Mouse (Mus musculus) lung, postnatal 14 days (tissue): ENCODE data around the gene B3gnt5.
"Not testable (repeated sequence)": the region's sequence is repeated elsewhere in the genome, so short reads cannot be mapped to it uniquely, and the experiment has no call there.

Experiments used
- DNase-seq: peaks from one replicate; pipeline ENCODE4 v3.0.0; 2021

Gene B3gnt5

DNA sequence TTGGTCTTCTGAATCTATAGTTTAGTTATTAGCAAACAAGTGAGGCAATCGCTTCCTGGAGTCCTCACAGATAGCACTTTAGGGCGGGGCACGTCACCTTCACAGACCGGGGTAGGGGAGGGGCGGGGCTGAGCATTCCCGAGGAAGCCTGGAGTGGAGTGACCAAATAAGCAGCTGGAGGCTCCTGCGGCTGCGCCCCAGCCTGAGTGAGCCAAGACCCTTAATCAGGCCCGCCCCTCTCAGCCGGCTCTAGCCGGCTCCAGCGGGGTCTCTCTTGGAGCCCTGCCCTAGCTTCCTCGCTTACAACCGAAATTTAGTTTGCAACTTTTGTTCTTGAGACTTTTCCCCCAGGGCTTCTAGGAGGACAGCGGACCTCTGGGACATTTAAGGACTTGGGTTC is at the start of gene B3gnt5:
Gene B3gnt5, plus strand, starts transcription at position 135 of the 400 bp plus-strand sequence.
- DNase-seq, result peak; percentile 68

DNA sequence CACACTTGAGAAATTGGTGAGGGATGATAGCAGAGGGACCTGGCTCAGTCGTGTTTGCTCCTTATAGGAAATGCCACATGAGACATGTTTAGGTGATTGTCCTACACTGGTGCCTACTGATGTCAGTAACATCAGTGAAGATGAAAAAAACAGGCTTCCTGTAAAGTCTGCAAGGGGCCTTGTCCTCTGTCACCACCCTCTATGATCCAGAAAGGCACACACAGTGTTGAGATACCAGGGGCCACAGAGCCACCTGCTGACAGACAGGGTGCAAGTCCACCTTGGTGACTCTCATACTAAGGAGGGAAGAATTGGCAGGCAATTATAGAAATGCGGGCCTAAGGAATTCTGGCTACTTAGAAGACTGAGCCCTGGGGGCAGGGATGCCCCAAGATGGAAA is 39.0 kb upstream of the B3gnt5 start:
- DNase-seq, result no peak

DNA sequence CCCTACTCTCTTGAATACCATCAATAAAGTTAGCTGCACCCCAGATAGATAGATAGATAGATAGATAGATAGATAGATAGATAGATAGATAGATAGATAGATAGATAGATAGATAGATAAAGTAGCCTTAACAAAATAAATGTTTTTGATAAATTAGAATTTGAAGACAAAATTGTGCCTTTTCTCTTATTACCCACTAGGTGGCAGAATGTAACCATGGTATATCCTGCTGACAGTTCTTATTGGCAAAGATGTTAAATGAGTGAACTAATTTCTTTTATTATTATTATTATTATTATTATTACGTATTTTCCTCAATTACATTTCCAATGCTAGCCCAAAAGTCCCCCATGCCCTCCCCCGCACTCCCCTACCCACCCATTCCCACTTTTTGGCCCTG is 35.9 kb upstream of the B3gnt5 start:
- not testable (repeated sequence) for DNase-seq

DNA sequence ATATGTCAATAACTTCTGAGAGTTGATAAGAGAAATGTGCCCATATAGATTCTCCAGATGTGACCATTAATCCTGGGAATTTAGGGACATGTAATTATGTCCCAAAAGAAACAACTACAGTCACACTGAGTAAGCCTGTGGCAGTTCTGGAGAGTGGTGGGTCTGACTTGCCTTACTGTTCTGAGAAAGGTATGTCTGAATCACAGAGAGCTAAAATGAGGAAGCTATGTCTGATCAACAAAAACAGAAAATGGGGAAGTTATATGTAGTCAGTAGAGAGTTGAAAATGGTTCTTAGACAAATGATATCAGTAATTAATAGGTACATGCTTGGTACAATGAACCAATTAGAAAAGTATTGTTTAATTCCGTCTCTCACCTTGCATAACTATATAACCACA is 27.1 kb upstream of the B3gnt5 start:
- DNase-seq, result no peak

DNA sequence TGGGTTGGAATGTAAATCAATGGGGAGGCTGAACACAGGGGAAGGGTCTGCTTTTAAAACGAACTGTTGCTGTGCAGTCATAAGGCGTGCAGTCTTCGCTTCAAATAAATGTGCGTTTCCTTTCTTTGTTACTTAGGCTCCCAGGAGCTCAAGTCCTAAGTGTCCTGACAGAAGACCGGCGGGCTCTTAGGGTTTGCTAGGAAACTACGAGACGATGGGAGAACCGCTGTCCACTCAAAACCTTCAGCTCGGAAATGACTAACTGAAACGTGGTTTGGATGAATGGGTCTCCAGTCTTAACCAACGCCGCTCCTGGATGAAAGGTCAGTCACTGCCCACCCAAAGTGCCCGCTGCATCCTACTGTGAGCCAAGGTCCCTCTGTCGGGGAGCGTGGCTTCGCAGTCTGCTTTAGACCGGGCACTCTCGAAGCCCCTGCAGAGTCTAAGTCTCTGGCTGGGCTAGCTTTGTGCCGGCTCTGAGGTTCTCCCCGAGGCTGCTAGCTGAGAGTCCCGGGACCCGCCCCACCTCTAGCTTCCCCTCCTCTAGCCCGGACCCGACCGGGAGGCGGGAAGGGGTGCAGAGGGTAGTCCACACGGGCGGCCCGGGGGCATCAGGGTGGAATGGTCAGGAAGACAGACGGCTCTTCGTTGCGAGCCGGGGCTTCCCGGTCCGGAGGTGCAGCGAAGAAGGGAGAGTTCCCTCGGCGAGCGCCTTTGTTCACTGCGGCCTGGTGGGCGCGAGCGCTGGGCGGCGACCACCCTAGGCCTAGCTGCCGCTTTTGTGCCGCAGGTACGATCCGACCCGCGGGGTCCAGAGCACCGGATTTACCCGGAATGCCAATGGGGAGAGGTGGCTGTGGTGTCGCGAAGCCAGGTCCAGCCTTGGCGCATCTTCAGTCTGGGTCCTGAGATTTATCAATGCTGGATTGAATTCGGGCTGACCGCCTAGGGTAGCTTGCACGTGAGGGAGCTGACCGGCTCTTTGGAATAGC is 793 bp downstream of the B3gnt5 start:
- peak; percentile 9 for DNase-seq

DNA sequence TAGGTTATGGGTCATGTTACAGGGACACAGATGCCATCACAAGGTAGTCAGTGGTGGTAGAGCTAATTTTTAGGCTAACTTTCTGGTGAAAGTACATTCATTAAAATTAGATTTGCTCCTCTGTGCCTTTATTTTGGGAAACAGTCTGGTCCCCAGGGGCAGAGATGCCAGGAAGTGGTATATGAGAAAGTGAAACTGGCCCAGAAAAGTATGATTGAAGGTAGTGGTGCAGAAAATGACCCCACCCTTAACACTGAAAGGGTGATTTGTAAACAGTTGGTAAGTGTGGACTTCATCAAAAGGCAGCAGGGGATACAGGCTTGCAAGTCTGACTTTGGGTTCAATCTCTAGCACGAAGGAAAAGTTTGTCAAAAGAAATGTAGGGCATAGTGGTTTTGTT is 1.7 kb downstream of the B3gnt5 start:
- DNase-seq, result no peak

DNA sequence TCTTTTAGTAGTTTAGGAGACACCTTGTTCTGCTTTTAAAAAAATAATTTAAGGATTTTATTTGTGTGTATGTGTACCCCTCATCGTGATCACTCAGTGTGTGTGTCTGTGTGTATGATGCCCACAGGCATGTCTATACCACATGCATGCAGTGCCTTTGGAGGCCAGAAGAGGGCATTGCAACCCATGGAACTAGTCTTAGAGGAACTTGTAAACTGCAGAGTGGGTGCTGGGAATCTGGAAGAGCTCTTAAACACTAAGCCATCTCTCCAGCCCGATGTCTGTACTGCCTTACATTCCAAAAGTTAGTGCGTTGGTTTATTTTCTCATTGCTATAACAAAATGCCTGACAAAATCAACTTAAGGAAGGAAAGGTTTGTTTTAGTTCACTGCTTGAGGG is 6.1 kb downstream of the B3gnt5 start:
- no peak for DNase-seq

DNA sequence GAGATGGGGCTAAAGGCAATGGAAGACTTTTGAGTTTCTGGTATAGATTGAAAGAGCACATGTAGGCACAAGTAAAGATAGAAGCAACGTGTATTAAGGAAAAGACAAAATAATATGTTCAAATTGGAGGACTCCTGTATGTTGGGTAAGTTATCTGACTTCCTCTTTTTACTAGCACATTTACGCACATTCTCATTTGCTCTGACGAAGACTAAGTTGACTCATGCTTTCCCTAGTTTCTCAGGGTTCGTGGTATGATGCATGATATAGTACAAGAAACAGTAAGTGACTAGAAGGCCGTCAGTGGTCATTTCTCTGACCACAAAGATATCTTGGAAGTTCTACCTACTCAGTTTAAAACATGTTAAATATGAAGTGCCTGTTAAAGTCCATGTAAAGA is 8.0 kb downstream of the B3gnt5 start:
- DNase-seq, result no peak

DNA sequence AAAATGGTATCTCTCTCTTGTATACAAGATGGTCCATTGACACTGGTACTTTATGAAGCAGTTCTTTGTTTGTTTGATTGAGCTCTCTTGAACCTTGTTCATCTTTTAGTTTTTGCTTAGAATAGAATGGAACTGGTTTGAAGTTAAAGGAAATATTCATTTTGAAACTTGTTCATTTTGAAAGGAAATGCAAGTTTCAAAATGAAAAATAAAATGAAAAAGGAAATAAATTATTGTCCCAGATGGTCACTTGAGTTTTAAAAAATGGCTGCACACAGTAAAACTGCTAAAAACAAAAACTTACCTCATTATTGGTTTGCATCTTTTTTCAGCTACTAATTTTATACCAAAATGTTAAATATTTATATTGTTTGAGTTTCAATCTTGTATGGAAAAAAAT is 12.0 kb downstream of the B3gnt5 start:
- no peak for DNase-seq

DNA sequence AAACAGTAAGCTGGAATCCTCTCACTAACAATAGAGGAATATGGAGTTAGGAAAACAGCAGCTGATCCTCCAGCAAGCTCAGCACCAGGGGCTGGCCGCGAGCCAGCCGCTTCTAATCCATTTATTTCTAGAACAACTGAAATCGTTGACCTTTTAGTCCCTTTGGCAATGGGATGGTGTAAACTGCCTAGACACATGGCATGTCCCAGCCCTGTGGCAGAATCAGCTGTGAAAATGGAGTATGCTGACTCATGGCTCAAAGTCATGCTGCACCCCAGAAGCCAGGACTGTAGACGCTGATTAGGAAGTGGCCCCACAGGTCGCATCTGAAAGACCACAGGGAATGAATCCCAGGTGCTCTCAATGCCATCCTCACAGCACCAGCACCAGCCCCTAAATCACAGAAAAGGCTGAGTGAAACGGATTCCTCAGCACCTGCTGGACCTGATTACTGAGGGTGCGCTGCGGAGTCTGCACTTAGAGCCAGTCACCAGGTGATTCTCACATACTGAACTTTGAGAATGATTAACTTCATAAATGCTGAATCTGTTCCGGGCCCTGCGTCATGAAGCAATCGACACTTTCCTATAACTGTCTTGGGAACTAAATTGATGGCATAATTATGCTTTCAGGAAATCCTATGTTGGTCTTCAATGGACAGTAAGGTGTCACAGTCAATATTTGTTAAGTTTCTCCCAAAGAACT is 26.5 kb downstream of the B3gnt5 start:
- no peak for DNase-seq

DNA sequence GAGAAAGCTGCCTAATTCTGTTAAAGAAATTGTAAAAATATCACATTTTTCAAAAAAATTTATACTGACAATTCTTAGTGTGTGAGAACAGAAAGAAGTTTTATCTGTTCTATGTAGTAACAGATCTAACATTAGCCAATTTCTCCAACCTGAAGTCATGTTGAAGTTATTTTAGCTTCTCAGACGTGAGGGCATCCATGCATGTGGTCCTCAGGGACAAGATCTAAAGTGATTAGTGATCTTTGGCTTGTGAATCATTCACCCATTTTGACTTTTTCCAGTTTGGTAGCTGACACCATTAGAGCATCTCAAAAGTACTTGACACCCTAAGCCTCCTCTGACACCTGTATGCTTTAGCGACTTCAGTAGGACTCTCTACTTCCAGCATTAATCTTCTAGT is 29.9 kb downstream of the B3gnt5 start:
- DNase-seq, result no peak

DNA sequence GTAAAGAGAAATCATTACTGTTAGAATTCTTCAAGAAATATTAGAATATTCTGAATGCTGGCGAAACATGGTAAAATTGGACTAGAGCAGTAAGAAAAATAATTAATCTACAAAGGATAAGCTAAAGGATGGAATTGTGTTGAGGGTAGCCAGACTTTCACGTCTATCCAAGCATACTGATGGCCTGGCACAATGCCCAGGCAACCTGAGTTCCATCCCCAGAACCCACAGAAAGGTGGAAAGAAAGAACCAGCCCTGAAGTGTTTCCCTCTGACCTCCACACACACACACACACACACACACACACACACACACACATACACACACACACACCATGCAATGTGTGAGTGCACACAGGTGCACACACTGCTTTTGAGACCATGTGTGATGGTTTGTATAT is 58.8 kb downstream of the B3gnt5 start:
- no peak for DNase-seq
